Mouse (Mus musculus) liver, embryonic 12.5 days (tissue): Measurements from ENCODE around the gene Ltbp1. TPM values are rescaled to one million over a fixed set of nuclear protein-coding genes. Genes with fewer than 3 reads are reported as not detected.

ENCODE experiments used
- ATAC-seq: fragments of 200-750 bp; cut with Nextera tagmentation; 2 replicates; pipeline ENCODE4 v1.8.0; 2017; ENCODE audit warnings: moderate number of reproducible peaks, mild to moderate bottlenecking, moderate library complexity
- H3K27ac ChIP-seq: fragments of 300-500 bp; sonication (generic); 2 replicates; pipeline ENCODE4 v1.5.1; 2016; ENCODE audit warnings: mild to moderate bottlenecking
- H3K27me3 ChIP-seq: fragments of 300-500 bp; sonication (generic); replicated peaks from 2 replicates; pipeline ENCODE4 v1.6.1; 2016; ENCODE audit warnings: mild to moderate bottlenecking, moderate library complexity
- H3K36me3 ChIP-seq: fragments of 300-500 bp; sonication (generic); 2 replicates; pipeline ENCODE4 v1.6.1; 2016; ENCODE audit warnings: mild to moderate bottlenecking, moderate library complexity
- H3K4me1 ChIP-seq: fragments of 300-500 bp; sonication (generic); 2 replicates; pipeline ENCODE4 v1.6.1; 2016
- H3K4me2 ChIP-seq: fragments of 300-500 bp; sonication (generic); 2 replicates; pipeline ENCODE4 v1.6.1; 2016; ENCODE audit warnings: mild to moderate bottlenecking, moderate library complexity
- H3K4me3 ChIP-seq: fragments of 300-500 bp; sonication (generic); 2 replicates; pipeline ENCODE4 v1.5.1; 2016; ENCODE audit warnings: mild to moderate bottlenecking, moderate library complexity
- H3K9ac ChIP-seq: fragments of 300-500 bp; sonication (generic); 2 replicates; pipeline ENCODE4 v1.6.1; 2016; ENCODE audit warnings: mild to moderate bottlenecking, moderate library complexity
- H3K9me3 ChIP-seq: fragments of 300-500 bp; sonication (generic); replicated peaks from 2 replicates; pipeline ENCODE4 v1.6.1; 2016; ENCODE audit warnings: mild to moderate bottlenecking, moderate library complexity
- WGBS: fragments of 180-500 bp; shearing (Covaris S2); methylation state at CpG from one replicate; pipeline ENCODE4 v1.1.7; 2016; ENCODE audit not compliant: insufficient replicate concordance; 5-methylcytosine and 5-hydroxymethylcytosine counted together
- polyA plus RNA-seq: library from polyadenylated mRNA; unstranded; fragments of >200 nt; fragmentation: Nextera tagmentation; extraction: Ambion mirVana; gene quantifications from 2 replicates; pipeline ENCODE4 v1.2.1, GENCODE M21; 2016

Gene Ltbp1
- polyA plus RNA-seq, 1 experiment from 2014 or later: 7.4 TPM

GRCm38 (mm10) chr17:75304807-75305420 is 299.5 kb downstream of the Ltbp1 start:
- Histone ChIP-seq H3K27ac (no peak overlapping the region), H3K36me3 (no peaks in the 10 kb centered on the region), H3K4me2 (no peak overlapping the region), H3K4me3 (no peak overlapping the region), H3K9me3 (no peaks in the 10 kb centered on the region), H3K4me1 (no peaks in the 10 kb centered on the region), H3K9ac (no peak overlapping the region), H3K27me3 (no peaks in the 10 kb centered on the region)
- no peak for ATAC-seq
- 56% methylated on average over 1 of the region's 1 CpGs for WGBS

GRCm38 (mm10) chr17:75305714-75306113 is 300.3 kb downstream of the Ltbp1 start:
- H3K4me2 ChIP-seq: no peak overlapping the region
- H3K4me1 ChIP-seq: no peaks in the 10 kb centered on the region
- H3K27ac ChIP-seq: no peak overlapping the region
- ATAC-seq: no peak
- H3K27me3 ChIP-seq: no peaks in the 10 kb centered on the region
- no peak overlapping the region for H3K9ac ChIP-seq
- WGBS: 62% methylated on average over 1 of the region's 1 CpGs
- H3K36me3 ChIP-seq: no peaks in the 10 kb centered on the region
- no peaks in the 10 kb centered on the region for H3K9me3 ChIP-seq
- H3K4me3 ChIP-seq: no peak overlapping the region

DNA sequence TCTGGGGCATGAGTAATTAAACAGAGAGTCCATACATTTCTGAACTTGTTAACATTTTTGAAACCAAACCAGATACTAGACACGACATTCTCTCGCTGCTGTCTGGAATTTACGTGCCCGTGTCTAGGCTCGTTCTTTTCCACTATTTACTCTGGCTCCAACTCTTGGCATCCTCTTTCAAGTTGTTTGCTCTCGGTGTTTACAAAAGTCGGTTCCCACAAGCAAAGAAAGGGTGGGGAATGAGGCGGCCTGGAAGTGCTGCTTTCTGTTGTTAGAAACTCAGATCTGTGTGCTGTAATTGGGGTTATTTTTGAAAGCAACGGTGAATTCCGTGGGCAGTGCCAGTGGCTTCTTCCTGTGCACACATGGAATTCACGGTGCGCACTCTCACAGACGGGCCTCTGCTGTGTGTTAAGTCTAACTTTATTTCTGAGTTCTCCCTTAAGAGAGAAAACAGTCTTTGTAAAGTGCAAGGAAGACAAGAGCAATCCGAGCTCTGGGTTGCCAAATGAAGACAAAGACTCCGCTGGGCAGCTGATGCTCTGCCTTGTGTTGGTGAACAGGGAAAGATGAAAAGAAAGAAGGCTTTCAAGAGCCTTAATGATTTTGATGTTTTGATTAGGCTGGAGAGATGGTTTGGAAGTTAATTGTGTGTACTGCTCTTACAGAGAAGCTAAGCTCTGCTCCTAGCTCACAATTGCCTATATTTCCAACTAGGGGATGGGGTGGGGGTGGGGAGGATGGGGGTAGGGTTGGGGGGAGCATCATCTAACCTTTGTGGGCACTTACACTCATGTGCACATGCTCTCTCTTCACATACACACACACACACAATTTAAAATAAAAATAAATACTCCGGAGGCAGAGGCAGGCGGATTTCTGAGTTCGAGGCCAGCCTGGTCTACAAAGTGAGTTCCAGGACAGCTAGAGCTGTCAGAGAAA is 302.0 kb downstream of the Ltbp1 start:
- Histone ChIP-seq H3K9ac (no peak overlapping the region), H3K27ac (no peak overlapping the region), H3K4me3 (no peak overlapping the region), H3K4me2 (no peak overlapping the region), H3K4me1 (no peaks in the 10 kb centered on the region), H3K27me3 (no peaks in the 10 kb centered on the region), H3K9me3 (no peaks in the 10 kb centered on the region), H3K36me3 (no peaks in the 10 kb centered on the region)
- no peak for ATAC-seq
- whole genome bisulfite sequencing: 70% methylated on average over 18 of the region's 18 CpGs

DNA sequence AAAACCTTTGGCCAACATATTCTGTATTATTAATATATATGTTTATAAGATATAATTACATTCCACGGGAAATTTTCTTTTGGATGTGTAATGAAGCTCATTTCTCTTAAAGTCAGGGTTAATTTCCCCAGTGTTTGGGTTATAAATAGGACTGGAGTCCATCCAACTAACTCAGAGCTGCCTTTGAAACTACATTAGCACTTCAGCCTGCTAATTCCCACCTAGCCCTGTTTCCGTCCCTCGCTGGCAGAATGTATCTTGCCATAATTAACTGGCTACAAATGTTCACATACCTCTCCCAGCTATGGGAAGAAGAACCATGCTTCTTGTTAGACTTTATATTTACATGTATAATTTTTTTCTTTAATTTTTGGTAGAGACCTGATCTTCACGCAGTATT is 311.7 kb downstream of the Ltbp1 start:
- H3K4me2 ChIP-seq: no peak overlapping the region
- H3K27me3 ChIP-seq: no peaks in the 10 kb centered on the region
- no peaks in the 10 kb centered on the region for H3K36me3 ChIP-seq
- no peak overlapping the region for H3K27ac ChIP-seq
- H3K4me1 ChIP-seq: no peaks in the 10 kb centered on the region
- no peak overlapping the region for H3K9ac ChIP-seq
- H3K9me3 ChIP-seq: no peaks in the 10 kb centered on the region
- WGBS: 83% methylated on average over 4 of the region's 4 CpGs
- ATAC-seq: no peak
- H3K4me3 ChIP-seq: no peak overlapping the region

GRCm38 (mm10) chr17:75323229-75323628 is 317.9 kb downstream of the Ltbp1 start:
- WGBS: 78% methylated on average over 5 of the region's 5 CpGs
- no peak overlapping the region for H3K4me2 ChIP-seq
- H3K9ac ChIP-seq: no peak overlapping the region
- H3K4me1 ChIP-seq: no peaks in the 10 kb centered on the region
- H3K36me3 ChIP-seq: no peaks in the 10 kb centered on the region
- H3K27ac ChIP-seq: no peak overlapping the region
- ATAC-seq: no peak
- H3K4me3 ChIP-seq: no peak overlapping the region
- no peaks in the 10 kb centered on the region for H3K27me3 ChIP-seq
- no peaks in the 10 kb centered on the region for H3K9me3 ChIP-seq

- Histone ChIP-seq H3K4me1 (no peaks in the 10 kb centered on the region), H3K4me2 (no peak overlapping the region), H3K4me3 (no peak overlapping the region), H3K27me3 (no peaks in the 10 kb centered on the region), H3K36me3 (no peaks in the 10 kb centered on the region), H3K9me3 (no peaks in the 10 kb centered on the region), H3K9ac (no peak overlapping the region), H3K27ac (no peak overlapping the region)
- 76% methylated on average over 10 of the region's 10 CpGs for WGBS
- ATAC-seq: no peak
These were observed 318.4 kb downstream of the Ltbp1 start for GRCm38 (mm10) chr17:75323766-75324165.

- WGBS: 72% methylated on average over 10 of the region's 10 CpGs
These were observed 322.8 kb downstream of the Ltbp1 start for GRCm38 (mm10) chr17:75328102-75328639.

GRCm38 (mm10) chr17:75330366-75330765 is 325.0 kb downstream of the Ltbp1 start:
- Histone ChIP-seq H3K4me1 (no peaks in the 10 kb centered on the region), H3K4me2 (no peak overlapping the region), H3K9ac (no peak overlapping the region), H3K27me3 (no peaks in the 10 kb centered on the region), H3K9me3 (no peaks in the 10 kb centered on the region), H3K4me3 (no peak overlapping the region), H3K36me3 (no peaks in the 10 kb centered on the region), H3K27ac (no peak overlapping the region)
- ATAC-seq: no peak
- 68% methylated on average over 6 of the region's 6 CpGs for WGBS

More at GRCm38 (mm10) chr17:75328102-75328639, 322.8 kb downstream of the Ltbp1 start:
- Histone ChIP-seq H3K36me3 (no peaks in the 10 kb centered on the region), H3K27ac (no peak overlapping the region), H3K9me3 (no peaks in the 10 kb centered on the region), H3K27me3 (no peaks in the 10 kb centered on the region), H3K9ac (no peak overlapping the region), H3K4me1 (no peaks in the 10 kb centered on the region), H3K4me2 (no peak overlapping the region), H3K4me3 (no peak overlapping the region)
- no peak for ATAC-seq

GRCm38 (mm10) chr17:75331421-75331951 is 326.1 kb downstream of the Ltbp1 start:
- no peak overlapping the region for H3K4me3 ChIP-seq
- whole genome bisulfite sequencing: 68% methylated on average over 6 of the region's 6 CpGs
- H3K27me3 ChIP-seq: no peaks in the 10 kb centered on the region
- no peak for ATAC-seq
- no peaks in the 10 kb centered on the region for H3K36me3 ChIP-seq
- H3K4me1 ChIP-seq: no peaks in the 10 kb centered on the region
- no peak overlapping the region for H3K4me2 ChIP-seq
- H3K9ac ChIP-seq: no peak overlapping the region
- H3K27ac ChIP-seq: no peak overlapping the region
- H3K9me3 ChIP-seq: no peaks in the 10 kb centered on the region

GRCm38 (mm10) chr17:75332289-75332688 is 326.9 kb downstream of the Ltbp1 start:
- Histone ChIP-seq H3K4me2 (no peak overlapping the region), H3K36me3 (no peaks in the 10 kb centered on the region), H3K9ac (no peak overlapping the region), H3K9me3 (no peaks in the 10 kb centered on the region), H3K4me1 (no peaks in the 10 kb centered on the region), H3K27ac (no peak overlapping the region), H3K4me3 (no peak overlapping the region), H3K27me3 (no peaks in the 10 kb centered on the region)
- ATAC-seq: no peak
- WGBS: 87% methylated on average over 6 of the region's 6 CpGs

DNA sequence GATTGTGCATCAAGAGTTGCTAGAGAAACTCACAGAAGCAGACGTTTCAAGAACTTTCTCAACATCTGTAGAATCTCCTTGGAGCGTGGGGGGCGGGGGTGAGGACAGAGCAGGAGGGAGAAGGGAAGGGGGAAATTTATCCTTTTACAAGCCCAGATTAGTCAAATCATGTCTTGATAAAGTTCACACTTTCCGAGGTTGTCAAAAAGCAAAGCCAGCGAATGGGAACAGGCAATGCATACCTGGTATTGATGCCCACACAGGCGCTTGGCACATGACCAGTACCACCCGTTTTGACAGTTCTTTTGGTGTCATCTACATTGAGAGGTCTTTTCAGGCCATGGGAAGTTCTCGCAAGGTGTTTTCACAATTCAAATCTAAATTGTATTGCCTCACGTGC is 327.6 kb downstream of the Ltbp1 start:
- Histone ChIP-seq H3K4me3 (no peak overlapping the region), H3K4me1 (no peaks in the 10 kb centered on the region), H3K27me3 (no peaks in the 10 kb centered on the region), H3K36me3 (no peaks in the 10 kb centered on the region), H3K9me3 (no peaks in the 10 kb centered on the region), H3K27ac (no peak overlapping the region), H3K4me2 (no peak overlapping the region), H3K9ac (no peak overlapping the region)
- 74% methylated on average over 9 of the region's 9 CpGs for WGBS
- no peak for ATAC-seq

DNA sequence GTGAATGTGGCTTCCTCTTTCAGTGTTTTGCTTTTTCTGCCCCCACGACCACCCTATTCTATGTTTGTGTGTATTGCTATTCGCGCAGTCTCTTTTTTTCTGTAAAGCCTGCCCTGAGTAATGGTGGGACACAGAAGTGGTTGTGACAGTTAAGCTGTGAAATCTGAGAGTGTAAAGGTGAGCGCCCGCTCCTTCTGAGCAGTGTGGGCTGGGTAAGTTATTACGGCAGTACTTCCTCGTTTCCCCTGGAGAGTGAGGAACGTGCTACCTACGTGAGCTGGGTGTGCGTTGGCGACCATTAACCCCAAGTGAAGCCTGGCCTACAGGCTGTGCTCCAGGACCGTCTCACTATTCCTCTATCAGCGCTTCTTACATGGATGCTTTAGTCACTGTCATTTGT is 328.4 kb downstream of the Ltbp1 start:
- no peaks in the 10 kb centered on the region for H3K9me3 ChIP-seq
- 69% methylated on average over 13 of the region's 13 CpGs for WGBS
- no peaks in the 10 kb centered on the region for H3K4me1 ChIP-seq
- H3K9ac ChIP-seq: no peak overlapping the region
- H3K36me3 ChIP-seq: no peaks in the 10 kb centered on the region
- no peak overlapping the region for H3K4me3 ChIP-seq
- H3K27me3 ChIP-seq: no peaks in the 10 kb centered on the region
- no peak overlapping the region for H3K27ac ChIP-seq
- H3K4me2 ChIP-seq: no peak overlapping the region
- no peak for ATAC-seq
